Mouse (Mus musculus): ENCODE measurements around the gene Surf4.

Gene Surf4

GRCm38 (mm10) chr2:26932473-26933303, 1.0 kb downstream of the Surf4 start:
- in situ Hi-C loops (cut with MboI, MseI) = loop anchor here in 1 of 2 experiments (5.0 kb wide), 1 partner anchor 80 kb away; no protein-coding TSS in a partner anchor

GRCm38 (mm10) chr2:26930390-26930789, 3.3 kb downstream of the Surf4 start:
- in situ Hi-C loops (cut with MboI, MseI) = loop anchor here in 1 of 2 experiments (5.0 kb wide), 1 partner anchor 82 kb away; no protein-coding TSS in a partner anchor

- in situ Hi-C loops (cut with MboI, MseI) = no loop called here
Observed at GRCm38 (mm10) chr2:26927745-26928476, 5.8 kb downstream of the Surf4 start.

- in situ Hi-C loops (cut with MboI, MseI) = loop anchor here in 1 of 2 experiments (25.0 kb wide), 1 partner anchor 1709 kb away; the partner anchor contains the start of genes Fam166a, Nelfb, Stpg3 and Tubb4b
Observed at GRCm38 (mm10) chr2:26921784-26922183, 11.9 kb downstream of the Surf4 start.

GRCm38 (mm10) chr2:26920190-26920855, 13.4 kb downstream of the Surf4 start:
- in situ Hi-C loops (cut with MboI, MseI) = loop anchor here in 1 of 2 experiments (25.0 kb wide), 1 partner anchor 1708 kb away; the partner anchor contains the start of genes Fam166a, Nelfb, Stpg3 and Tubb4b

GRCm38 (mm10) chr2:26919684-26920083, 14.0 kb downstream of the Surf4 start:
- in situ Hi-C loops (cut with MboI, MseI) = loop anchor here in 1 of 2 experiments (5.0 to 25.0 kb wide), 3 partner anchors 103 to 1707 kb away; partner anchors contain the start of genes Fam166a, Nelfb, Stpg3 and Tubb4b

- in situ Hi-C loops (cut with MboI, MseI) = loop anchor here in 1 of 2 experiments (5.0 to 25.0 kb wide), 3 partner anchors 106 to 1704 kb away; partner anchors contain the start of genes Fam166a, Nelfb, Stpg3 and Tubb4b
Observed at GRCm38 (mm10) chr2:26916738-26917137, 17.0 kb downstream of the Surf4 start.

GRCm38 (mm10) chr2:26915927-26916728, 17.6 kb downstream of the Surf4 start, which contains the start of the genes Surf2 and Surf1:
TSS of gene Surf2 (plus strand) at chr2:26916367.
TSS of gene Surf1 (minus strand) at chr2:26916530.
- in situ Hi-C loops (cut with MboI, MseI) = loop anchor here in 1 of 2 experiments (5.0 to 25.0 kb wide), 3 partner anchors 106 to 1704 kb away; partner anchors contain the start of genes Fam166a, Nelfb, Stpg3 and Tubb4b

GRCm38 (mm10) chr2:26914148-26914941, 19.4 kb downstream of the Surf4 start:
- in situ Hi-C loops (cut with MboI, MseI) = loop anchor here in 1 of 2 experiments (25.0 kb wide), 1 partner anchor 1702 kb away; the partner anchor contains the start of genes Fam166a, Nelfb, Stpg3 and Tubb4b

GRCm38 (mm10) chr2:26913416-26914147, 20.1 kb downstream of the Surf4 start:
- in situ Hi-C loops (cut with MboI, MseI) = loop anchor here in 1 of 2 experiments (25.0 kb wide), 1 partner anchor 1701 kb away; the partner anchor contains the start of genes Fam166a, Nelfb, Stpg3 and Tubb4b

- in situ Hi-C loops (cut with MboI, MseI) = loop anchor here in 1 of 2 experiments (25.0 kb wide), 1 partner anchor 1700 kb away; the partner anchor contains the start of genes Fam166a, Nelfb, Stpg3 and Tubb4b
Observed at GRCm38 (mm10) chr2:26912253-26912770, 21.4 kb downstream of the Surf4 start.

- in situ Hi-C loops (cut with MboI, MseI) = loop anchor here in 1 of 2 experiments (25.0 kb wide), 1 partner anchor 1699 kb away; the partner anchor contains the start of genes Fam166a, Nelfb, Stpg3 and Tubb4b
Observed at GRCm38 (mm10) chr2:26910994-26911765, 22.5 kb downstream of the Surf4 start.

- in situ Hi-C loops (cut with MboI, MseI) = loop anchor here in 1 of 2 experiments (25.0 kb wide), 1 partner anchor 1698 kb away; the partner anchor contains the start of genes Fam166a, Nelfb, Stpg3 and Tubb4b
Observed at GRCm38 (mm10) chr2:26910124-26910993, 23.4 kb downstream of the Surf4 start, which contains the start of the genes Med22 and Rpl7a. TSS of gene Med22 (minus strand) at chr2:26910677. TSS of gene Rpl7a (plus strand) at chr2:26910764.

GRCm38 (mm10) chr2:26909387-26909784, 24.3 kb downstream of the Surf4 start:
- in situ Hi-C loops (cut with MboI, MseI) = loop anchor here (5.0 to 25.0 kb wide), 2 partner anchors 467 to 1697 kb away; partner anchors contain the start of genes Fam166a (in 1 of the 2), Nelfb (in 1 of the 2), Stpg3 (in 1 of the 2) and Tubb4b (in 1 of the 2)

GRCm38 (mm10) chr2:26908710-26909386, 24.9 kb downstream of the Surf4 start:
- in situ Hi-C loops (cut with MboI, MseI) = loop anchor here (5.0 to 25.0 kb wide), 2 partner anchors 467 to 1697 kb away; partner anchors contain the start of genes Fam166a (in 1 of the 2), Nelfb (in 1 of the 2), Stpg3 (in 1 of the 2) and Tubb4b (in 1 of the 2)

Measured in T-helper 17 cell (primary cell).